Mouse (Mus musculus) erythroid progenitor cell, adult 5-6 weeks (primary cell): Measurements from ENCODE around the gene Mysm1. TPM values are rescaled to one million over a fixed set of nuclear protein-coding genes. Genes with fewer than 3 reads are reported as not detected.

Experiments
- ATAC-seq: replicated peaks from 2 replicates; pipeline ENCODE4 v1.8.0; 2016; ENCODE audit warnings: moderate number of reproducible peaks, mild to moderate bottlenecking, moderate TSS enrichment, inconsistent platforms; ENCODE audit not compliant: poor library complexity, low FRiP score, severe bottlenecking
- total RNA-seq, 2 experiments: library from RNA; stranded (forward) in 1 of 2; stranded (reverse) in 1 of 2; fragments of 150-400 nt in 1 of 2; fragments of 186-747, 209-891 nt in 1 of 2; gene quantifications; 2 replicates each; pipeline versions ENCODE4 v1.2.3 to v1.2.4; 2015 to 2017; ENCODE audit warnings: low replicate concordance in 2 of 2

Gene Mysm1
- total RNA-seq (2015; ENCODE audit: low replicate concordance) = 22.2 and 23.1 TPM in 2 replicates
- 27.5 and 30.2 TPM in 2 replicates for total RNA-seq (2017; ENCODE audit: low replicate concordance)

DNA sequence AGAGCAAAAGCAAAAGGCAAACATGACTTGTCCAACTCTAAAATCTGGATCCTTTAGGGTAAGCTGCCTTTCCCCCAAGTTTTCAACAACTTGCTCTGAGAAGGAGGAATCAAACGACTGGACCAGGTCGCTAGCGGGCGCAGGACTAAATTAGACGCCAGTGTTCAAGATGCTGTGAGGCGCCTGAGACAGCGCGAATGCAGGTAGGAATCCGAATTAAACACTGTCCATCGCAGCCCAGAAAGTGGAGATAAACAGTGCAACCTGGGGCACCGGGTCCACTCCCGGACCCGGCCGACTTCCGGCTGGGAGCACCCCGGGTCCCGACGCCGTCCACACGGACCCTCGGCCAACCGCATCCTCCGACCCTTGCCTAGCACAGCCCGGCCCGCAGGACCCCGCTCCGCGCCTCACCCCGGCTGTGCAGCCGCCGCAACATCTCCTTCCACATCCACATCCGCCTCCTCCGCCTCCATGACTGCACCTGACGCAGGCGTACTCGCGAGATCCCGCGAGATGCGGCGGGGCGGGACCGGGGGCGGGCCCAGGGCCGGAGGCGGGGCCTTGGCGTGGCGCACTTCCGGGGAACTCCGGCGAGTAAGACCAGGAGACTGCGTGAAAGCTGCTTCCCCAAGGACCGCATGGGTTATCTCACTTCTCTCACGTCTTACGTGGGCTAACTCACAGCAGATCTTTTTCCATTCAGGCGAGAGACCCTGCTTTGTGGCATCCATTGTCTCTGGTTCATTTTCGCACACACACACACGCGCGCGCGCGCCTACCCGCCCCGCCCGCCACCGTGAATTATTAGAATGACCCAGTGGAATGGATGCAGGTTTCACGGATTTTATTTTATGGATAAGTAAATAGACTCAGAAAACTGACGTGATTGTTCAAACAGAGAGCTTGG lies at the start of gene Mysm1:
Gene Mysm1, minus strand, starts transcription at position 511 of the 910 bp plus-strand sequence.
- ATAC-seq = peak; percentile 98

- no peak for ATAC-seq
These were observed 47.1 kb upstream of the Mysm1 start for GRCm38 (mm10) chr4:95025847-95026600.

DNA sequence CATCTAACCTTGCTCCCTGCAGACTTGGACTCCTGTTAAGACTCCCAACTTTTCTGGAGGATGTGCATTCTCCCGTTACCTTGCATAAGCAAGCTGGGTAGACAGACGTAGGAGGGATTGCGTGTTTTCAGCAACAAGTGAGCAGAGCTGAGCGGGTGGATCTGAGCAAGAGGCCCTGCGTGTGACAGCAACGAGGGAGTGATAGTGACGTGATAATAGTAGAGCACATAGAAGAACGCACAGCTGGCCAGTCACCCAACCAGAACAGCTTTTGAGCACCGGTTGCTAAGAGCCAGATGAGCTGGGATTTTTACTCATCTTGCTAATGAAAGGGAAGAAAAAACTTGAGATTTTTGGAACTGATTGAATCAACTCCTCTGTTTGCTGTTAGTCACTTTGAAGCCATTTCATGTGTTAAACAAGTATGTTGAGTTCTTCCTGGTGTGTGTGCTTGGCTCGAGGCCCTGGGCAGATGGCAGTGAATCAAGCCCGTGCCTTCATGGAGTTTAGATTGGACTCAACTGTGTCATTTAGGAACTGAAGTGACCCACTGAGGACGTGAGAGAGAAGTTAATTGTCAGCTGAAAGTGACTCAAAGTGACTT lies 44.6 kb upstream of the Mysm1 start:
- no peak for ATAC-seq

DNA sequence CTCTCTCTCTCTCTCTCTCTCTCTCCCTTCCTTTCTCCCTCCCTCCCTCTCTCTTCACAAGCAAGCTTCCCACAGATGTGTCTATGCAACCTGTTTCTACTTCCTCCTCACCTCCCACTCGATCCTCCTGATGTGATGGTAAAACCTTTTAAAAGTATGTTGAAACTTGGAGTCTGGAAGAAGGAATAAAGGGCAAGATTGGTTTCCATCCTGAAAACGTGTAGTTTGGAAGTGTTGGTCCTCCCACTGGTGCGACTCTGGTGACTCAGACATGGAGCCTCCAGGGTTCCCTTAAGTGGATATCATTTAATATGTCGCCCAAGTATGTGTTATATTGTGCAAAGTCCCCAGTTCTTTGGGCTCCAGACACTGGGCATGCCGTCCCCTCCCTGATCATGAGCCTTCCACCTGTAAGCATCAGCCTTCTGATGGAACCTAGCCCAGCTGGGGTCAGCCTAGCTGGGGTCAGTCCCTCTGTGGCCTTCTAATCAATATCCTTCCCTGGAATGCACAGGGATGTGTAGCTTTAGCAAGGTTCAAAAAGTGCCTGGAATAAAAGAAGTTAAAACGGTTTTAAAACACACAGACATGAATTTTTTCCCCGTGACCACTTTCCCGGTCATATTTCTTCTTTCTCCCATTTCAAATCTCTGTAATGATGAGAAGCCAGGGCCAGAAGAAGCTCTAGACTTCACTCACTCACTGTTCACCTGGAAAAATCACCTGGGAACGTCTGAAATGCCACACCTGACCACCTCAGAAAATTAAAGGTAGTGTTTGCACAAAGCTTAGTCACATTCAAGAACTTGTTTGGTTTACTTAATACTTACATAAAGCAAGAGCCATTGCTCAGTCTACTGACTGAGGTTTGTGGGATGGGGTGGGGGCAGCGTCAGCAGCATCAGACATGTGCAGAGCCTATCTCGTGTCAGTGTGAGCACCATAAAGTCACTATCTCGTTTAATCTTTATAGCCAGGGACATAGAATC lies 43.0 kb upstream of the Mysm1 start:
- ATAC-seq = no peak

DNA sequence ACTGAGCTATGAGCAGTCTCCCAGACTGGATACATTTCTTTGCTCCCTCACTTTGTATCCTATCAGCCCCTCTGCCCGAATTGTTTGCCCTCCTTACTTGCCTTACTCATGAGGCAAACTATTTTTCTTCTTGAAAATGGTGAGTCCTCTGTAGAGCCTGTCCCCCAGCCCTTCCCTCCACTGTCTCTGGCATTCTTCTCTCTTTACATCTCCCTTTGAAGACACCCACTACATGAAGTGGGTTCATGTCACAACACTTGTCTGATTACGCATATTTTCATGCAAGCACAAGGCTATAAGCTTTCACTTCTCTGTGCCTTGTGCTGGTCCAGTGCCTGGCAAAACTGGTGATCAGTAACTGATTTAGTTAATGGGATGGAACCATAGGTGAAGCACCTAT lies 41.3 kb upstream of the Mysm1 start:
- ATAC-seq = no peak

DNA sequence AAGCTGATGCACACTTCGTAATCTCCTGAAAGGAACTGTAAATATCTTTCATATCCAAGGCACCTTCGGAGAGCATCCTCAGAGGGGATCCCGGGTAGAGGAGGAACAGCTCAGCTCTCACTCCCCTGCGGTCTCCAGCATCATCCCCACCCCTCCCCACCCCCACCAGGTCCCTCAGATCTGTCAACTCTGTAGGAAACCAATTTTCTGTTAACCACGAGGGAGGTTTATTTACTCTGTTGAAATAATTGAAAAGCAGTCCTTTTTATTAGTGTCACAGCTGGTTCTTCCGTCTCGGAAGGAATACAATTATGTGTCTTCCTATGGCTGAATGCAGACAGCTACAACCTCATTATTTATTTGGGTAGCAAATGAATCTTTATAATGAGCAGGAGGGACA lies 39.3 kb upstream of the Mysm1 start:
- no peak for ATAC-seq

DNA sequence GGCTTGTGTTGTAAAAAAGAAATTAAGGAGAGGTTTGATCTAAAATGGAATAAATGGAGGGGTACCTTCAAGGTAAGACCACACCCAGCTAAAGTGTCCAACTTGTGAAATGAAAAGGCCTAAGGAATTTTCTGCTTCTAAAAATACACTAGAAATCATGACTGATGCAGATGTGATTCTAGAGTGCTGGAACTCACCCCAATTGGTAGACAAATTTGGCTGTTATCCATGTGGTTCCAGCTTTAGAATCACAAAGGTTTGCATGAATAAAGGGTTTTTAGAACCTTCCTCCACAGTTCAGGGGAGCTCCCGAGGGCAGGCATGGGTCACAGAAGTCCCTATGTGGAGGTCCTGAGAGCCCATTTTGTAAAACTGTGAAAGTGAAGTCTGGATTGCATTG lies 33.8 kb upstream of the Mysm1 start:
- ATAC-seq = no peak

DNA sequence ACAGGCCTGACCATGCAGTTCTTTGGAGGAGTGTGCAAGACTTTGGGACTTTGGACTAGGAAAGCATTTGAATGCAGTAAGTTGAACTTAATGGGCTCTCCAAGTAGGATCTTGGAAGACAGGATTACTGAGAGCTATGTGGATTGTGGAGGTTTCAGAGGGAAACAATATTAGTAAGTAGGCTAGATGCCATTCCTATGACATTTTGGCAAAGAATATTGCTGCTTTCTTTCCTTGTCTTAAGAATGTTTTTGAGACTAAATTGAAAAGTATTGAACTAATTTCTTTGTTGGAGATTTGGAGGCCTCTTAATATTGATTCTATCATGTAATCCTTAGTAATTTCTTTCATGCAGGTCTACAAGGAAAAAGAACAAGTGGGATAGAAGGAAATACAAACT lies 33.4 kb upstream of the Mysm1 start:
- no peak for ATAC-seq

- no peak for ATAC-seq
These were observed 29.5 kb upstream of the Mysm1 start for GRCm38 (mm10) chr4:95008175-95009057.

GRCm38 (mm10) chr4:95007759-95008158 lies 28.9 kb upstream of the Mysm1 start:
- no peak for ATAC-seq

- no peak for ATAC-seq
These were observed 26.4 kb upstream of the Mysm1 start for GRCm38 (mm10) chr4:95005251-95005830.

GRCm38 (mm10) chr4:95001043-95001775 lies 22.3 kb upstream of the Mysm1 start:
- no peak for ATAC-seq

DNA sequence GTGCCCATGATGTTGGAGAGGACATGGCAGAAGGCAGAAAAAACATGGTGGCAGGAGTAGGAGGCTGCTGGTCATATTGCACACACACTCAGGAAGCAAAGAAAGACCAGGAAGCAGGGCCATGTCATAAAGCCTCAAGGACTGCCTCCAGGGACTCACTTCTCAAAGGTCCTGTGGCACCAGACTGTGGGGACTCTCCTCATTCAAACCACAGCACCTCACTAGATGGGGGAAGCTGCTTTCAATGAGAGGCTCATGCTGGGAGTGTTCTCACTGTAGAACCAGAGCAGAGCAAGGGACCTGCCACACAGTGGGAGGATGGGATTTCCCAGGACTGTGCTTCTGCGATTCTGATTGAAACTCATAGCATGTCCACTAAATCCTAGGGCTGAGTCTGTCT lies 21.2 kb upstream of the Mysm1 start:
- ATAC-seq = no peak

DNA sequence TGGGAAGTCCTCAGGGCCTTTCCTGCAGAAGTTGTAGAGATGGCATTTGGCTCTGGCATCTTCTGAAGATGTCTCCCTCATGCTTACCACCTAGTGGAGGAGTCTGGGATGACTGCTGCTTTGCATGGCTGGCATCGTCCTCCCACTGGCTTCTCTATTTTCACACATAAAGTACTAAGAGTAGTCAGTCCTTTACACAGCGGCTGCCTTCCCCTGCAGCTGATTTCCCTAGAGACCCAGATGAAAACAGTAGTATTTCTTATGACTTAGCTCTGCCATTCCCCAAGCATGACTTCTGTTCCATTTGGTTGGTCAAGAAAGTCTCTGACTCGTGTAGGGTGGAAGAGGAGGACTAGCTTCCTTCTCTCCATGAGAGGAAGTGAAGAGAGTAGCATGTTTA lies 20.3 kb upstream of the Mysm1 start:
- no peak for ATAC-seq

DNA sequence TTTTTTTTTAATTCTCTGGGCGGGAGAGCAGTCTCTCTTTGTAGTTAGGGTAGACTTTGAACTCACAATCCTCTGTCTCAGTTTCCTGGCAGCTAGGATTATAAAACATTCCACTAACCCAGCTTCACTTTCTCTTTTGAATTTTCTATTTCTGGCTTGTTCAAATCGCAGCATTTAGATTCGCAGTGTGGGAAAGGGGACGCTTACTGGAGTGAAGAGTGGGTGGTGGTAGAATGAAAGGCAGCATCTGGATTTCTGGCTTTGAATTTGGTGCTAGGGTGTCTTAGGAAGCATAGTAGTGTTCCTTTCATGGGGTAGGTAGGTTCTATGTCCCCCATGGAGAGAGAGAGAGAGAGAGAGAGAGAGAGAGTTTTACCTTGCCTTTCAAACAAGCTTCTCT lies 17.0 kb upstream of the Mysm1 start:
- ATAC-seq = no peak

GRCm38 (mm10) chr4:94990204-94990603 lies 11.3 kb upstream of the Mysm1 start:
- no peak for ATAC-seq

GRCm38 (mm10) chr4:94987725-94988124 lies 8.8 kb upstream of the Mysm1 start:
- no peak for ATAC-seq
